ENCODE assay signal across 9 mouse cellular contexts in the genomic region with DNA sequence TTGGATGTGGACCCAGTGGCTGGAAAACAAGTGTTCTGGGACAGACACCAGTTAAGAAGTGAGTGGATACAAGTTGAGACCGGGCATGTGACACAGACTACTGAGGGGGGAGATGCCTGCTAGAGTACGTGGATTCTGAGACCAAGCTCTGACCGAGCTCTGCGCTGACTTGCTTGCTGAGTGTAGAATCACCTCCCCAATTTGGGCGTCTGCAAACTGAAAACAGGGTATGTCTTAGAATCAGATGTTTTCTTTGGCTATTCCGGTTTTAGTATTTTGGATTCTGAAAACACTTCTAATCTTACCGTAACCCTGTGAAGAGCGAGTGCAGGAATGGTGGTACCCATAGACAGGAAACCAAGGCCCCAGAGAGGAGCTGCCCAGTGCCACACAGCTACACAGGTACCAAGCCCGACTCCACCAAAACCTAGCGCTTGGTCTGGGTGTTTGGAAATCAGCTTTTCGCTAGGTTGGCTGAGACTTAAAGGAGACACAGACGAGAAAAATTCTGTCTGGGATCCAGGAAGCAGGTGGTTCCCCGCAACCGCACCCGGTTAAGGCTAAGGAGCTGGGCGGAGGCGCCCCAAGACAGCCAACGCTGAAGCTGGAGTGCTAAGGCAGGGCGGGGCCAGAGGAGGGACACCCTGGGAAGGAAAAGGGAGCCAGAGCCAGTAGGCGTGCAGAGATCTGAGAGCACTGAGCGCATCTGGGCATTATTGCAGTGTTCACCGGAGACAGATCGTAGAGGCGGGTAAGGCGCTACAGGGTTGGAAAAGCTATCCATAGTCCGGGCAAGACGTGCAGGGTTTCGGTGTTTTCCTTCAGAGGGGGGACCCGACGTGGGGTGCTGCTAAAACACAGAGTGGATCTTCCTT. TPM values are rescaled to one million over a fixed set of nuclear protein-coding genes. Genes with fewer than 3 reads are reported as not detected.
DNase-seq lines count a peak whose midpoint lies in the region; ATAC-seq and TF ChIP-seq lines count a peak whose summit lies in the region.
"Had no signal": no experiment of that assay in that cellular context is flagged by ENCODE, and none has a peak within 500 bp of the region (broad histone marks: within the 10 kb centered on the region; RNA-seq: fewer than 3 reads in every experiment).

No protein-coding gene starts in this region.

- peak overlapping the region; percentile 28; the same call in 1 of the 2 replicates for H3K9ac ChIP-seq in forebrain, postnatal 0 days
- peak overlapping the region; percentile 41 for H3K9ac ChIP-seq in neural tube, embryonic 13.5 days

- peak overlapping the region; percentile 51 for H3K4me2 ChIP-seq in forebrain, postnatal 0 days (ENCODE audit: low read depth)
- H3K4me2 ChIP-seq in neural tube, embryonic 13.5 days: peak overlapping the region; percentile 63

- peak overlapping the region; percentile 36 for H3K4me3 ChIP-seq in forebrain, postnatal 0 days (ENCODE audit: low read depth, low read length)
- H3K4me3 ChIP-seq in neural tube, embryonic 13.5 days: peak overlapping the region; percentile 33
- H3K4me3 ChIP-seq: myocyte had no signal

- no peak for TF ChIP-seq CTCF in forebrain, postnatal 0 days (IDR thresholded peaks at IDR 0.05; ENCODE audit: low read depth)

- H3K4me1 ChIP-seq in forebrain, postnatal 0 days (ENCODE audit: insufficient read depth): 0 out of 2 replicates have a peak, but pooled peaks cover 5% of the 10 kb centered on the region
- H3K4me1 ChIP-seq in neural tube, embryonic 13.5 days (replicated peaks): peaks cover 10% of the 10 kb centered on the region

- WGBS in forebrain, postnatal 0 days: 9% methylated on average over 30 of the region's 30 CpGs
- 9% methylated on average over 30 of the region's 30 CpGs for WGBS in neural tube, embryonic 13.5 days

- peak; percentile 66 for ATAC-seq in forebrain, postnatal 0 days
- no peak; the same call in 1 of the 2 replicates for ATAC-seq in neural tube, embryonic 13.5 days (ENCODE audit: low read depth)

- no peak overlapping the region for H3K27ac ChIP-seq in forebrain, postnatal 0 days (ENCODE audit: low read depth, low read length)
- H3K27ac ChIP-seq in neural tube, embryonic 13.5 days (replicated peaks): no peak overlapping the region

- peak; percentile 58 for DNase-seq in 416B (ENCODE audit: low read depth)
- DNase-seq in brain, adult 2 months (ENCODE audit: low read depth, low spot score): peak; percentile 81
- peak; percentile 29 for DNase-seq in forebrain, postnatal 0 days
- peak; percentile 53 to 63 for DNase-seq in heart, postnatal 14 days
- DNase-seq in kidney, postnatal 36 days: peak; percentile 63 to 75
- DNase-seq in lung, adult 18-20 months: peak; percentile 81 to 86
- DNase-seq in thymus, postnatal 25 days: peak; percentile 42

- no peaks in the 10 kb centered on the region for H3K9me3 ChIP-seq in forebrain, postnatal 0 days (ENCODE audit: low read length)
- H3K9me3 ChIP-seq in neural tube, embryonic 13.5 days: no peaks in the 10 kb centered on the region

- no peaks in the 10 kb centered on the region for H3K36me3 ChIP-seq in forebrain, postnatal 0 days (ENCODE audit: insufficient read depth)
- no peaks in the 10 kb centered on the region for H3K36me3 ChIP-seq in neural tube, embryonic 13.5 days

- intact Hi-C loops in heart, postnatal 14 days (cut with DNase I): loop anchor here (5.0 kb wide), 1 partner anchor 36 kb away; no protein-coding TSS in a partner anchor

- peaks cover 18% of the 10 kb centered on the region for H3K27me3 ChIP-seq in forebrain, postnatal 0 days (ENCODE audit: insufficient read depth, low read length)
- peaks cover 56% of the 10 kb centered on the region for H3K27me3 ChIP-seq in neural tube, embryonic 13.5 days

RNA-seq across cellular contexts. Expression of a gene that starts 2.0 kb away (rescaled TPM):
- 0.69 TPM in 1 of 2 replicates, not detected in the other for total RNA-seq in forebrain, postnatal 0 days (2014; rRNA removed)
- 0.26 TPM in 1 of 2 replicates, not detected in the other for polyA plus RNA-seq in forebrain, postnatal 0 days (2015; fragmentation: Nextera tagmentation; extraction: Ambion mirVana)
- under 1 TPM; 0.55 to 0.78 TPM for total RNA-seq in heart, postnatal 14 days (2021)
- polyA plus RNA-seq in neural tube, embryonic 13.5 days (2015; fragmentation: Nextera tagmentation; extraction: Ambion mirVana): 0.39 and 1.7 TPM in 2 replicates
- polyA plus RNA-seq: myocyte had no signal

RNA-seq across cellular contexts. Expression of a gene that starts 19.2 kb away (rescaled TPM):
- 15.9 and 19.2 TPM in 2 replicates for total RNA-seq in forebrain, postnatal 0 days (2014; rRNA removed)
- 20.3 and 21.1 TPM in 2 replicates for polyA plus RNA-seq in forebrain, postnatal 0 days (2015; fragmentation: Nextera tagmentation; extraction: Ambion mirVana)
- 1 to 10 TPM; 3.4 to 3.9 TPM for total RNA-seq in heart, postnatal 14 days (2021)
- 16.9 and 19.5 TPM in 2 replicates for polyA plus RNA-seq in neural tube, embryonic 13.5 days (2015; fragmentation: Nextera tagmentation; extraction: Ambion mirVana)

RNA-seq across cellular contexts. Expression of a gene that starts 48.9 kb away (rescaled TPM):
- total RNA-seq in forebrain, postnatal 0 days (2014; rRNA removed): 128 and 135 TPM in 2 replicates
- polyA plus RNA-seq in forebrain, postnatal 0 days (2015; fragmentation: Nextera tagmentation; extraction: Ambion mirVana): 13.4 and 30.3 TPM in 2 replicates
- total RNA-seq in heart, postnatal 14 days (2021): 1 to 10 TPM; 8.1 TPM
- 19.7 and 20.5 TPM in 2 replicates for polyA plus RNA-seq in neural tube, embryonic 13.5 days (2015; fragmentation: Nextera tagmentation; extraction: Ambion mirVana)

RNA-seq across cellular contexts. Expression of a gene that starts 56.9 kb away (rescaled TPM):
- 38.9 and 48.7 TPM in 2 replicates for total RNA-seq in forebrain, postnatal 0 days (2014; rRNA removed)
- 31.7 and 40.1 TPM in 2 replicates for polyA plus RNA-seq in forebrain, postnatal 0 days (2015; fragmentation: Nextera tagmentation; extraction: Ambion mirVana)
- 10 to 100 TPM; 11.0 to 11.2 TPM for total RNA-seq in heart, postnatal 14 days (2021)
- 35.3 and 38.8 TPM in 2 replicates for polyA plus RNA-seq in neural tube, embryonic 13.5 days (2015; fragmentation: Nextera tagmentation; extraction: Ambion mirVana)

Comparison
In these comparisons a context has a peak if more than half of its experiments do, and no peak if none do; other contexts are left out.
1. DNase-seq: peak in every context shown above with its lines; median percentile 84 in lung, adult 18-20 months; 81 in brain, adult 2 months; 69 in kidney, postnatal 36 days; 58 in 416B; 58 in heart, postnatal 14 days; 42 in thymus, postnatal 25 days; 29 in forebrain, postnatal 0 days.
2. RNA of a gene that starts 48.9 kb away (total RNA-seq): 128 to 135 TPM in forebrain, postnatal 0 days; 8.1 TPM in heart, postnatal 14 days; every median in the first group is over 10 times any median in the second.